Mouse (Mus musculus) ovary, postnatal 10 days (tissue): ENCODE data around the gene Vmp1.

Experiments
- DNase-seq: peaks from one replicate; pipeline ENCODE4 v3.0.0; 2022; ENCODE audit warnings: low spot score

Vmp1 gene

GRCm38 (mm10) chr11:86599378-86600208 lies 84.0 kb downstream of the Vmp1 start:
- DNase-seq: no peak

DNA sequence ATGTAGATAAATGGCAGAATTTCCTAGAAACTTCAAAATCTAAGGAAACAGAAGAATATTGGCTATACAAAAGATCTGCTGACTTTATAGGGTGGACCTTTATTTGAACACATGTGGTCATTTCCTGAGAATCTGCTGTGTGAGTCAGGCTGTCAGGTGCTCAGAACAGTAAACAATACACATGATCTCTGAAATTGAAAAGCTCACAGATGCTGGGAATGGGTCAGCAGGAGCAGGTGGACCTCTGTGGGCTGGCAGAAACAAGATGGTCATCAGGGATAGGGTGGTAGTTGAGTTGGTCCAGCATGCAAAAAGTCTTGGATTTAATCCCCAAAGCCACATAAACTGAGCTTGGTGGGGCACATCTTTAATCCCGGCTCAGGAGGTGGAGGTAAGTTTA lies 85.1 kb downstream of the Vmp1 start:
- DNase-seq: no peak

- DNase-seq: no peak
Observed at GRCm38 (mm10) chr11:86598154-86598553, 85.5 kb downstream of the Vmp1 start.

DNA sequence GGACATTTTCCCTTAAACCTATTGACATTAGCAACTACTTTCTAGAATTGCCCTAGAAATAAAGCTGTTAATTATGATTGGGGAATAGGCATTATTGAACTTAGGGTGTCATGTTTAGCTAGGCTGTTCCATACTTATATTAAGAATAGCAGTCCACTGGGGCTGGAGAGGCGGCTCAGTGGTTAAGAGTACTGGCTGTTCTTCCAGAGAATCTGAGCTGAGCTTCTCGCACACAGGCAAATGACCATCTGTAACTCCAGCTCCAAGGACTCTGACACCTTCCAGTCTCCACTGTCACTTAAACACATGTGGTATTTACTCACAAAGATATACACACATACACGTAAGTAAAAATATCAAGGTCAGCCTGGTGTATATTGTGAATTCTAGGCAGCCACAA lies 86.7 kb downstream of the Vmp1 start:
- DNase-seq: no peak

DNA sequence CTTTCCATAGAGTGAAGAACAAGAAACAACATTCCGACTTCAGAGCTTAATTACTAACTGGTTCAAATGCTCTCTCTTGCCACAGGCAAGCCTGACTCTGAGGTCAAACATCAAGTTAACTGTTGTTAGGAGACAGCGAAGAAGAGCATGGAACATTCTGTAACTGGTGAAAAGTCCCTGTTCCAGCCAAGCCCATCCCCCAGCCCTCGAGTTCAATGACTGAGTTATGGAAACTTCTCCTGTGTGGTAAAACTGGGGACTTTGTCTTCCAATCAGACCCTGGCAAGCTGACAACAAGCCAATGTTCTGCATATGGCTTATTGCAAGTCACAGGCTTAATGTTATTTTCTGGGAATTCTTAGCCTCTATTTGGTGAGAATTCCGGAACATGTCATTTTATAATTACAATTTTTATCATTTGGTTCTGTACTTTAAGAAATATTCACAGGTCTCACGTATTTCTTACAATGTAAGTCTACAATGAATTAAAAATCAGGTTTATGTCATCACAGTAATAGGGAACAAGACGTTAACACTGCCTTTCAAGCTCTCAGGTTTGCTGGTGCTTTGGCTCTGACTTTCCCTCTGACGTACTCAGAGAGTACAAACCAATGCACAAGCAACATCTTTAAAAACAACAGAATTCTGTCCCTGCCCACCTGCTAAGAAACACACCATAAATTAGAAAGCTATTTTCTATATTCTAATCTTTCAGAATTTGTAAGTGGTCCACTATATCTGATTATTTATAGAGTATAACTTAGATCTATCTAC lies 87.3 kb downstream of the Vmp1 start:
- no peak for DNase-seq

DNA sequence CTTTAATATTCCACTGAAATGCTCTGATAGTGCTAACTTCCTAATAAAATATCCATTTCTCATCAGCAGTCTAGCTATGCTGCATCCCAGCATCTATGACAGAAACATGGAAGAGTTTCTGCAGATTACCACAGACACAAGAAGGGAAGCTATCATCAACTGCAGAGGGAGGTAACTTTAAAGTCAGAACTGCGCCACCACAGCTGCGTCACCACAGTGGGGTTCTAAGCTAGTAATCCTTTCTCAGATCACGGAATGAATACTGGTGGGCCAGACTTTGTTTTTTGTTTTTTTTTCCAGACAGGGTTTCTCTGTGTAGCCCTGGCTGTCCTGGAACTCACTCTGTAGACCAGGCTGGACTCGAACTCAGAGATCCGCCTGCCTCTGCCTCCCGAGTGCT lies 88.3 kb downstream of the Vmp1 start:
- DNase-seq: no peak

- DNase-seq: no peak
Observed at GRCm38 (mm10) chr11:86594188-86594876, 89.3 kb downstream of the Vmp1 start.

DNA sequence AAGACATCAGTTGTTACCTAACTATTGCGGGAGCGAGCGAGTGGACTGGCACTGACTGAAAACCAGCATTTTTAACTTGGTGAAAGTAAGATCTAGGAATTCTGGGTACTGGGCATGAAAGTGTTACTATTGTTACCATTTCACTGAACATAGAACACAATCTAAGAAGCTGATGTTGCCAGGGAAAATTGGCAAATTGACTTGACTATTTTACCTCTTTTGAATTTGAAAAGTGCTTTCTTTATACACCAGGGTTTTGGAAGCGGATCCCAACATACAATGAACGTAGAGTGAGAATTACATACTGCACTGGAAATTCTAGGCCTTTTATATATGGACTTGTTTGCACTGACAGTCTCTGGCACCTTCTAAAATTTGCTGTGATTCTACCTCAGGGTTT lies 90.2 kb downstream of the Vmp1 start:
- no peak for DNase-seq

DNA sequence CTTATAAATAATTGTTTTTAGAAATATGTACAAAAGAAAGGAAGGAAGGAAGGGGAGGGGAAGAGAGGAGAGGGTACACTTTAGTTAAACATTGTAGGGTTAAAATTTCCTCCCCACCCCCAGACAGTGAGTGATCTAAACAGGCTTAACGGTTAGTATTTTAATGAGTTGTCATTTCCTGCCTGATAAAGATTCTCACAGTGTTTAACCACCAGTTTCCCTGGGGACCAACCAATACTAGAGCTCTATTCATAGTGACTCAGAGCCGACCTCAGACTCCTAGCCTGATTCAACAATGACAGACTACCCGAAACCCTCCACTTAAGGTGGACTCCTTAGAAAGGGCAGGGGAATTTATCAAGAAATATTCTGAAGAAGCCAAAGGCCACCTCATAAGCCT lies 90.6 kb downstream of the Vmp1 start:
- no peak for DNase-seq

GRCm38 (mm10) chr11:86591931-86592616 lies 91.6 kb downstream of the Vmp1 start:
- no peak for DNase-seq

DNA sequence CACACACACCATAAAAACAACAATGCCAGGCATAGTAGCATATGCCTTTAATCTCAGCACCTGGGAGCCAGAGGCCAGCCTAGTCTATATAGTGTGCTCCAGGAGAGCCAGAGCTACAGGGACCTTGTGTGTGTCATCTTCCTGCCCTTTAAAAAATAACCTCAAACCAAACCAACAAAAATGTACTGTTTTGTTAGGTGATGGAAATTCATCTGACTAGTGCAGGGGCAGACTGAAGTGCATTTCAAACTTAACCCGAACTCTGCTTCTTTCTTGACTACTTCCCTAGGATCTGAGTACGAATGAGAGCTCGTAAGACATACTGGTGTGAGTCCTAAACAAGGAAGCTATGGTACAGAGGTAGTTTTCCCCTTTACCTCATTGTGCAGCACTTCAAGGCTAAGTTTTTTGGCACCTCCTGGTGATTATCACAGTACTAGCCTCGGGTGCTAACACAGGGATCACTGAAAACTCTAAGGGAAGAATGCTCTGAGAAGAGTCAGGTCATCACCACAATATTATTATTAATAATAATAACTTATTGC lies 92.3 kb downstream of the Vmp1 start:
- DNase-seq: no peak

- no peak for DNase-seq
Observed at GRCm38 (mm10) chr11:86590579-86590978, 93.1 kb downstream of the Vmp1 start.

DNA sequence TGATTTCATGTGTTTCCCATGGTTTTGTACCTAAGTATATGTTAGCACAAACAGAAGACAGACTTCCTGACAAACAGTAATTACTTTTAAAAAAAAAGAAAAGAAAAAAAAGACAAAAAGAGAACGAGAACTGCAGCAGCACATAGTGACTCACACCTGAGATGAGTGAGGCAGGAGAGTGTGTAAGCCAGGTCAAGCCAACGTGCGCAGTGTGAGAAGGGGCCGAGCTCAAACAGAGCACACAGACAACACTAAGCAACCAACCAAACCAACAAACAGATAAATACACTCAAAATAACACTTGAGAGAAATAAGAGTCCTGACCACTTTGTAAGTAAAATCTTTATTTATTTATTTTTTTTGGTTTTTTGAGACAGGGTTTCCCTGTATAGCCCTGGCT lies 93.6 kb downstream of the Vmp1 start:
- no peak for DNase-seq

GRCm38 (mm10) chr11:86588583-86589298 lies 94.9 kb downstream of the Vmp1 start:
- DNase-seq: no peak

GRCm38 (mm10) chr11:86587830-86588229 lies 95.8 kb downstream of the Vmp1 start:
- no peak for DNase-seq

DNA sequence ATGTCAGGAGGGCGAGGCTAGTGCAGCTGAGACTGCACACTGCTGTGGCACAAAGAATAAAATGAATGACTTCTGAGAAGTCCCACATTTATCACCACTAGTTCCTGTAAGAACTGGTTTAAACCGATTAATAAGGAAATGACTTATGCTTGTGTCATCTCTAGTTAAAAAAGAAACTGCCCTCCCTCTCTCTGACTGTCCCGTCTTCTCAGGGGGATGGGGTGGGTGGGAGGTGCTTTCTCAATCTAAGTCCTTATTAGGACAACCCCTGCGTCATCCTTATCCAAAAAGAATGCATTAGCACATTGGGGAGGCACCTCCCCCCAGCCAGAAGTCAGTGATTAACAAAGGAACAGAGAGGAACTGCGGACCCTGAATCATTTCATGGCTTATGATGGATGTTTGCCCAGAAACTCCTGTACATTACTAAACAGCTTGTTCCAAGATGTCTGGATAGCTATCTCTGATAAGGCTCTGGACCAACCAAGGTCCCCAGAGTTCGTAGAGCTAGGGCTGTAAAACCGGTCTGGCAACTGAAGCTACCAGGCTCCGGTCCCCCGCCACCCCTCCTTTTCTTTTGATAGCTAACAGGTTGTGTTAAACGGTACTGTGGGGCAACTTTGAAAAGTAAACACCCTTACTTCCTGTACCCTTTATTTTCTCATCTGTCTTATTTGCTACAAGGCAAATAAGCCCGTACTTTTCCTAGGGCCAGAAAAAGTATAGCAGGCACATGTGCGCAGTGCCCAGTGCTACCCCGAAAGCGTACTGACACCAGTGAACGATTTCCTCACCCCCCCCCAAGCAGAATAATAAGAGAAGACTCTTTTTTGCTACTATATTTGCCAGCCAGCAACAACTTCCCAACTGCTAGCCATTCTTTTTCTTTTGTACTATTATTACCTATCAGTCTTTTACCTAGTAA lies 96.5 kb downstream of the Vmp1 start:
- DNase-seq: no peak

- no peak for DNase-seq
Observed at GRCm38 (mm10) chr11:86586177-86586867, 97.3 kb downstream of the Vmp1 start.

GRCm38 (mm10) chr11:86585598-86585984 lies 98.0 kb downstream of the Vmp1 start:
- no peak for DNase-seq

- no peak for DNase-seq
Observed at GRCm38 (mm10) chr11:86584898-86585597, 98.6 kb downstream of the Vmp1 start.
